Mouse (Mus musculus) embryonic facial prominence, embryonic 15.5 days (tissue): Measurements from ENCODE around the gene Cdc42. TPM values are rescaled to one million over a fixed set of nuclear protein-coding genes. Genes with fewer than 3 reads are reported as not detected.

Experiments
- ATAC-seq: fragments of 200-750 bp; cut with Nextera tagmentation; 2 replicates; pipeline ENCODE4 v1.8.0; 2017; ENCODE audit warnings: low read depth, moderate TSS enrichment; ENCODE audit not compliant: insufficient number of reproducible peaks, low FRiP score, low TSS enrichment
- H3K27ac ChIP-seq: fragments of 300-500 bp; sonication (generic); replicated peaks from 2 replicates; pipeline ENCODE4 v1.5.1; 2015; ENCODE audit warnings: mild to moderate bottlenecking, inconsistent platforms
- H3K27me3 ChIP-seq: fragments of 300-500 bp; sonication (generic); 2 replicates; pipeline ENCODE4 v1.6.1; 2015; ENCODE audit warnings: inconsistent platforms
- H3K36me3 ChIP-seq: fragments of 300-500 bp; sonication (generic); 2 replicates; pipeline ENCODE4 v1.6.1; 2015; ENCODE audit warnings: mild to moderate bottlenecking, inconsistent platforms
- H3K4me1 ChIP-seq: fragments of 300-500 bp; sonication (generic); 2 replicates; pipeline ENCODE4 v1.6.1; 2015; ENCODE audit warnings: inconsistent platforms
- H3K4me2 ChIP-seq: fragments of 300-500 bp; sonication (generic); replicated peaks from 2 replicates; pipeline ENCODE4 v1.6.1; 2015; ENCODE audit warnings: mild to moderate bottlenecking, inconsistent platforms
- H3K4me3 ChIP-seq: fragments of 300-500 bp; sonication (generic); replicated peaks from 2 replicates; pipeline ENCODE4 v1.5.1; 2015; ENCODE audit warnings: mild to moderate bottlenecking, inconsistent platforms
- H3K9ac ChIP-seq: fragments of 300-500 bp; sonication (generic); 2 replicates; pipeline ENCODE4 v1.6.1; 2015; ENCODE audit warnings: inconsistent platforms
- H3K9me3 ChIP-seq: fragments of 300-500 bp; sonication (generic); replicated peaks from 2 replicates; pipeline ENCODE4 v1.6.1; 2016; ENCODE audit warnings: inconsistent platforms
- WGBS: fragments of 180-500 bp; shearing (Covaris S2); methylation state at CpG from one replicate; pipeline ENCODE4 v1.1.7; 2015; 5-methylcytosine and 5-hydroxymethylcytosine counted together
- polyA plus RNA-seq: library from polyadenylated mRNA; unstranded; fragments of >200 nt; fragmentation: Nextera tagmentation; extraction: Ambion mirVana; gene quantifications from 2 replicates; pipeline ENCODE4 v1.2.1, GENCODE M21; 2015

Gene Cdc42
- polyA plus RNA-seq, 1 experiment from 2014 or later, result 685 TPM

- Histone ChIP-seq H3K4me1 (peaks cover 62% of the 10 kb centered on the region), H3K9ac (no peak overlapping the region), H3K27ac (no peak overlapping the region), H3K4me2 (peak overlapping the region; percentile 3; the same call in 1 of the 2 replicates), H3K36me3 (no peaks in the 10 kb centered on the region), H3K9me3 (no peaks in the 10 kb centered on the region), H3K4me3 (peak overlapping the region; percentile 58; the same call in 1 of the 2 replicates), H3K27me3 (peaks cover 75% of the 10 kb centered on the region)
- 20% methylated on average over 5 of the region's 5 CpGs for WGBS
- ATAC-seq, result no peak
These were observed 78.2 kb downstream of the Cdc42 start for GRCm38 (mm10) chr4:137279346-137279745.

- no peak for ATAC-seq
- no peaks in the 10 kb centered on the region for H3K36me3 ChIP-seq
- 4% methylated on average over 22 of the region's 22 CpGs for WGBS
These were observed 79.1 kb downstream of the Cdc42 start for GRCm38 (mm10) chr4:137278144-137279040.

DNA sequence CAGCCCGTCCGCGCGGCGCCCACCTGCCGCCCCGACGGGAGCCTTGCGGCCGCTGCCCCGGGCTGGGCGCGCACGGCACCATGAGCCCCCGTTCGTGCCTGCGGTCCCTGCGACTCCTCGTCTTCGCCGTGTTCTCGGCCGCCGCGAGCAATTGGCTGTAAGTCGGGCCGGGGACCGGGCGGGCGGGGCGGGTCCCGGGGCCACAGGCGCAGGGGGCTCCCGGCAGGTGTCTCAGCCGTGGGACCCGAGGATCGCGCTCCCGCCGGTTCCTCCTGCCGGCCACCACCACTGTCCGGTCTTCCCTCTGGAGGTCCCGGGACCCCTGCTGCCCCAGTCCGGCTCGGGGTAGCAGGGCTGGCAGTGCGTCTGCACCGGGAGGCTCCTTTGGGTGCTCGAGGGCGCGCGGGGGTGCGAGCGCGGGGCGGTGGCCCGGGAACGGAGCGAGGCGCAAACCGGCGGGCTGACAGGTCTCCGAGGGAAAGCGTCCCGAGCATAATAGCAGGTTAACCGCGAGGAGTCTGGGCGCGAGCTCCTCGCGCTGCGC lies 79.8 kb downstream of the Cdc42 start:
- peak overlapping the region; percentile 21 for H3K9ac ChIP-seq
- peaks cover 67% of the 10 kb centered on the region for H3K27me3 ChIP-seq
- no peaks in the 10 kb centered on the region for H3K36me3 ChIP-seq
- H3K4me2 ChIP-seq, result peak overlapping the region; percentile 90
- H3K9me3 ChIP-seq, result no peaks in the 10 kb centered on the region
- WGBS, result 1% methylated on average over 64 of the region's 71 CpGs
- peak overlapping the region; percentile 58 for H3K4me3 ChIP-seq
- H3K27ac ChIP-seq, result peak overlapping the region; percentile 72
- no peak for ATAC-seq
- H3K4me1 ChIP-seq, result peaks cover 57% of the 10 kb centered on the region

More at GRCm38 (mm10) chr4:137278144-137279040, 79.1 kb downstream of the Cdc42 start:
- Histone ChIP-seq H3K27ac (peak overlapping the region; percentile 72), H3K4me3 (peak overlapping the region; percentile 58), H3K9me3 (no peaks in the 10 kb centered on the region), H3K9ac (peak overlapping the region; percentile 19; the same call in 1 of the 2 replicates), H3K4me2 (peak overlapping the region; percentile 90), H3K4me1 (peaks cover 65% of the 10 kb centered on the region), H3K27me3 (peaks cover 68% of the 10 kb centered on the region)

DNA sequence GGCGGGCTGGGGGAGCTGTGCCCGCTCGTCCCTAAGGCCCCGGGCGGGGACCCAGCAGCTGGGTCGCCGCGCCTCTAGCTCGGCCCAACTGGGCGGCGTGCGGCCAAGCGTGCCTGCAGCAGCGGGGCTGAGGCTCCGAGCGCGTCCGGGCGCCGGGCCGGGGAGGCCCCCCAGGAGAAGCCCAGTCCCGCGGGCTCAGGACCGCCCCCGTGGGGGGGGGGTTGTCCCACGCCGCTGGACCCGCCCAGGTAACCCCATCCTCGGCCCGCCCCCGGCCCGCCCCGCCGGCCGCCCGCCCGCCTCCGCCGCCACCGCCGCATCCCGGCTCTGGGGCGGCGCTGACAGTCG lies 80.4 kb downstream of the Cdc42 start, which contains the start of gene Wnt4:
Wnt4 (plus strand) TSS at position 324 of the 348 bp plus-strand sequence.
- Histone ChIP-seq H3K9ac (peak within 1 kb of the TSS; percentile 21), H3K36me3 (no peaks in the 10 kb centered on the region), H3K4me3 (peak within 1 kb of the TSS; percentile 58), H3K27ac (peak within 1 kb of the TSS; percentile 72), H3K4me1 (peaks cover 52% of the 10 kb centered on the region), H3K9me3 (no peaks in the 10 kb centered on the region), H3K27me3 (peaks cover 62% of the 10 kb centered on the region), H3K4me2 (peak within 1 kb of the TSS; percentile 90)
- WGBS, result 0% methylated on average over 23 of the region's 45 CpGs
- ATAC-seq, result peak; percentile 74

GRCm38 (mm10) chr4:137276443-137277165 lies 80.9 kb downstream of the Cdc42 start:
- Histone ChIP-seq H3K27ac (peak overlapping the region; percentile 66), H3K4me3 (peak overlapping the region; percentile 58), H3K36me3 (no peaks in the 10 kb centered on the region), H3K9ac (peak overlapping the region; percentile 21), H3K27me3 (peaks cover 57% of the 10 kb centered on the region), H3K9me3 (no peaks in the 10 kb centered on the region), H3K4me2 (peak overlapping the region; percentile 90), H3K4me1 (peaks cover 48% of the 10 kb centered on the region)
- WGBS, result 1% methylated on average over 46 of the region's 46 CpGs
- ATAC-seq, result peak; percentile 40; the same call in 1 of the 2 replicates

GRCm38 (mm10) chr4:137274304-137274703 lies 83.2 kb downstream of the Cdc42 start:
- H3K4me3 ChIP-seq, result no peak overlapping the region
- no peak for ATAC-seq
- peaks cover 36% of the 10 kb centered on the region for H3K27me3 ChIP-seq
- WGBS, result 13% methylated on average over 6 of the region's 6 CpGs
- H3K27ac ChIP-seq, result no peak overlapping the region
- H3K9ac ChIP-seq, result no peak overlapping the region
- H3K4me2 ChIP-seq, result no peak overlapping the region
- H3K9me3 ChIP-seq, result no peaks in the 10 kb centered on the region
- H3K4me1 ChIP-seq, result peaks cover 29% of the 10 kb centered on the region
- no peaks in the 10 kb centered on the region for H3K36me3 ChIP-seq

- Histone ChIP-seq H3K36me3 (no peaks in the 10 kb centered on the region), H3K4me2 (no peak overlapping the region), H3K9me3 (no peaks in the 10 kb centered on the region), H3K9ac (no peak overlapping the region), H3K27me3 (peaks cover 16% of the 10 kb centered on the region), H3K27ac (no peak overlapping the region), H3K4me1 (peaks cover 12% of the 10 kb centered on the region), H3K4me3 (no peak overlapping the region)
- ATAC-seq, result no peak
- 71% methylated on average over 8 of the region's 8 CpGs for WGBS
These were observed 85.7 kb downstream of the Cdc42 start for GRCm38 (mm10) chr4:137271856-137272255.

Other genes with a start within 250 kb of the Cdc42 start
- gene Wnt4, start 80.2 kb downstream of the Cdc42 start, polyA plus RNA-seq, result 11.6 and 12.9 TPM in 2 replicates
- not detected in 2 replicates for gene Cela3a, start 52.1 kb upstream of the Cdc42 start, polyA plus RNA-seq
- gene Cela3b, start 72.8 kb upstream of the Cdc42 start, polyA plus RNA-seq, result not detected in 2 replicates
- gene 1700013G24Rik, start 95.6 kb upstream of the Cdc42 start, polyA plus RNA-seq, result not detected in 2 replicates
- gene Hspg2, start 111.0 kb upstream of the Cdc42 start, polyA plus RNA-seq, result 48.5 and 49.1 TPM in 2 replicates
- gene Ldlrad2, start 216.8 kb upstream of the Cdc42 start, polyA plus RNA-seq, result 0.75 and 1.1 TPM in 2 replicates
- gene Usp48, start 236.0 kb upstream of the Cdc42 start, polyA plus RNA-seq, result 70.6 and 71.4 TPM in 2 replicates